Mouse (Mus musculus): ENCODE results near the gene Gm37240. TPM values are rescaled to one million over a fixed set of nuclear protein-coding genes. Genes with fewer than 3 reads are reported as not detected.

Gm37240 gene
- polyA plus RNA-seq, 1 experiment from 2014 or later: 11.4 TPM

GRCm38 (mm10) chr3:84860669-84861068, 1026.6 kb downstream of the Gm37240 start:
- Histone ChIP-seq H3K36me3 (ENCODE audit: control insufficient read depth, insufficient read depth, low read length) (no peaks in the 10 kb centered on the region), H3K27ac (ENCODE audit: low read length) (no peak overlapping the region), H3K4me2 (ENCODE audit: low read depth, low read length) (no peak overlapping the region), H3K9me3 (replicated peaks; ENCODE audit: control insufficient read depth, low read length) (no peaks in the 10 kb centered on the region), H3K9ac (ENCODE audit: low read length) (no peak overlapping the region), H3K4me3 (replicated peaks; ENCODE audit: low read length) (no peak overlapping the region), H3K27me3 (ENCODE audit: control insufficient read depth, insufficient read depth, low read length) (no peaks in the 10 kb centered on the region), H3K4me1 (ENCODE audit: control insufficient read depth, insufficient read depth, low read length) (0 out of 2 replicates have a peak, but pooled peaks cover 2% of the 10 kb centered on the region)
- 52% methylated on average over 1 of the region's 1 CpGs for WGBS
- ATAC-seq (ENCODE audit: insufficient read depth, low FRiP score): no peak

GRCm38 (mm10) chr3:84854440-84854839, 1032.9 kb downstream of the Gm37240 start:
- Histone ChIP-seq H3K27ac (ENCODE audit: low read length) (no peak overlapping the region), H3K4me2 (ENCODE audit: low read depth, low read length) (no peak overlapping the region), H3K9ac (ENCODE audit: low read length) (no peak overlapping the region), H3K9me3 (replicated peaks; ENCODE audit: control insufficient read depth, low read length) (no peaks in the 10 kb centered on the region), H3K4me1 (ENCODE audit: control insufficient read depth, insufficient read depth, low read length) (no peaks in the 10 kb centered on the region), H3K27me3 (ENCODE audit: control insufficient read depth, insufficient read depth, low read length) (no peaks in the 10 kb centered on the region), H3K36me3 (ENCODE audit: control insufficient read depth, insufficient read depth, low read length) (no peaks in the 10 kb centered on the region), H3K4me3 (replicated peaks; ENCODE audit: low read length) (no peak overlapping the region)
- 78% methylated on average over 1 of the region's 1 CpGs for WGBS
- ATAC-seq (ENCODE audit: insufficient read depth, low FRiP score): no peak

GRCm38 (mm10) chr3:84852877-84853276, 1034.4 kb downstream of the Gm37240 start:
- no peak overlapping the region for H3K4me2 ChIP-seq (ENCODE audit: low read depth, low read length)
- no peak overlapping the region for H3K4me3 ChIP-seq (replicated peaks; ENCODE audit: low read length)
- no peaks in the 10 kb centered on the region for H3K4me1 ChIP-seq (ENCODE audit: control insufficient read depth, insufficient read depth, low read length)
- no peak for ATAC-seq (ENCODE audit: insufficient read depth, low FRiP score)
- no peaks in the 10 kb centered on the region for H3K9me3 ChIP-seq (replicated peaks; ENCODE audit: control insufficient read depth, low read length)
- H3K27me3 ChIP-seq (ENCODE audit: control insufficient read depth, insufficient read depth, low read length): no peaks in the 10 kb centered on the region
- H3K36me3 ChIP-seq (ENCODE audit: control insufficient read depth, insufficient read depth, low read length): no peaks in the 10 kb centered on the region
- no peak overlapping the region for H3K27ac ChIP-seq (ENCODE audit: low read length)
- 71% methylated on average over 7 of the region's 7 CpGs for WGBS
- H3K9ac ChIP-seq (ENCODE audit: low read length): no peak overlapping the region

- 26% methylated on average over 1 of the region's 1 CpGs for WGBS
- no peak overlapping the region for H3K4me3 ChIP-seq (replicated peaks; ENCODE audit: low read length)
- ATAC-seq (ENCODE audit: insufficient read depth, low FRiP score): no peak
- no peaks in the 10 kb centered on the region for H3K4me1 ChIP-seq (ENCODE audit: control insufficient read depth, insufficient read depth, low read length)
- H3K9me3 ChIP-seq (replicated peaks; ENCODE audit: control insufficient read depth, low read length): no peaks in the 10 kb centered on the region
- H3K36me3 ChIP-seq (ENCODE audit: control insufficient read depth, insufficient read depth, low read length): no peaks in the 10 kb centered on the region
- H3K4me2 ChIP-seq (ENCODE audit: low read depth, low read length): no peak overlapping the region
- H3K27me3 ChIP-seq (ENCODE audit: control insufficient read depth, insufficient read depth, low read length): no peaks in the 10 kb centered on the region
- no peak overlapping the region for H3K9ac ChIP-seq (ENCODE audit: low read length)
- H3K27ac ChIP-seq (ENCODE audit: low read length): no peak overlapping the region
Measured at GRCm38 (mm10) chr3:84851801-84852200, 1035.5 kb downstream of the Gm37240 start.

- no peaks in the 10 kb centered on the region for H3K36me3 ChIP-seq (ENCODE audit: control insufficient read depth, insufficient read depth, low read length)
- H3K4me3 ChIP-seq (replicated peaks; ENCODE audit: low read length): no peak overlapping the region
- ATAC-seq (ENCODE audit: insufficient read depth, low FRiP score): no peak
- H3K27ac ChIP-seq (ENCODE audit: low read length): no peak overlapping the region
- H3K9me3 ChIP-seq (replicated peaks; ENCODE audit: control insufficient read depth, low read length): no peaks in the 10 kb centered on the region
- no peaks in the 10 kb centered on the region for H3K4me1 ChIP-seq (ENCODE audit: control insufficient read depth, insufficient read depth, low read length)
- no peak overlapping the region for H3K9ac ChIP-seq (ENCODE audit: low read length)
- H3K27me3 ChIP-seq (ENCODE audit: control insufficient read depth, insufficient read depth, low read length): no peaks in the 10 kb centered on the region
- whole genome bisulfite sequencing: 92% methylated on average over 1 of the region's 1 CpGs
- H3K4me2 ChIP-seq (ENCODE audit: low read depth, low read length): no peak overlapping the region
Measured at GRCm38 (mm10) chr3:84850418-84850817, 1036.9 kb downstream of the Gm37240 start.

- 73% methylated on average over 4 of the region's 4 CpGs for WGBS
- no peaks in the 10 kb centered on the region for H3K9me3 ChIP-seq (replicated peaks; ENCODE audit: control insufficient read depth, low read length)
Measured at GRCm38 (mm10) chr3:84848798-84849197, 1038.5 kb downstream of the Gm37240 start.

GRCm38 (mm10) chr3:84843594-84843993, 1043.7 kb downstream of the Gm37240 start:
- H3K4me3 ChIP-seq (replicated peaks; ENCODE audit: low read length): no peak overlapping the region
- H3K9ac ChIP-seq (ENCODE audit: low read length): no peak overlapping the region
- no peak overlapping the region for H3K27ac ChIP-seq (ENCODE audit: low read length)
- H3K4me1 ChIP-seq (ENCODE audit: control insufficient read depth, insufficient read depth, low read length): no peaks in the 10 kb centered on the region
- no peaks in the 10 kb centered on the region for H3K36me3 ChIP-seq (ENCODE audit: control insufficient read depth, insufficient read depth, low read length)
- no peak overlapping the region for H3K4me2 ChIP-seq (ENCODE audit: low read depth, low read length)
- no peaks in the 10 kb centered on the region for H3K27me3 ChIP-seq (ENCODE audit: control insufficient read depth, insufficient read depth, low read length)
- WGBS: 34% methylated on average over 1 of the region's 1 CpGs
- ATAC-seq (ENCODE audit: insufficient read depth, low FRiP score): no peak
- H3K9me3 ChIP-seq (replicated peaks; ENCODE audit: control insufficient read depth, low read length): no peaks in the 10 kb centered on the region

More at GRCm38 (mm10) chr3:84848798-84849197, 1038.5 kb downstream of the Gm37240 start:
- no peak for ATAC-seq (ENCODE audit: insufficient read depth, low FRiP score)
- H3K4me3 ChIP-seq (replicated peaks; ENCODE audit: low read length): no peak overlapping the region
- H3K4me1 ChIP-seq (ENCODE audit: control insufficient read depth, insufficient read depth, low read length): no peaks in the 10 kb centered on the region
- H3K9ac ChIP-seq (ENCODE audit: low read length): no peak overlapping the region
- no peak overlapping the region for H3K4me2 ChIP-seq (ENCODE audit: low read depth, low read length)
- H3K27me3 ChIP-seq (ENCODE audit: control insufficient read depth, insufficient read depth, low read length): no peaks in the 10 kb centered on the region
- no peaks in the 10 kb centered on the region for H3K36me3 ChIP-seq (ENCODE audit: control insufficient read depth, insufficient read depth, low read length)
- no peak overlapping the region for H3K27ac ChIP-seq (ENCODE audit: low read length)

- no peak overlapping the region for H3K27ac ChIP-seq (ENCODE audit: low read length)
- no peak for ATAC-seq (ENCODE audit: insufficient read depth, low FRiP score)
- no peak overlapping the region for H3K4me2 ChIP-seq (ENCODE audit: low read depth, low read length)
- H3K9ac ChIP-seq (ENCODE audit: low read length): no peak overlapping the region
- 80% methylated on average over 2 of the region's 2 CpGs for whole genome bisulfite sequencing
- no peaks in the 10 kb centered on the region for H3K36me3 ChIP-seq (ENCODE audit: control insufficient read depth, insufficient read depth, low read length)
- H3K4me1 ChIP-seq (ENCODE audit: control insufficient read depth, insufficient read depth, low read length): no peaks in the 10 kb centered on the region
- H3K27me3 ChIP-seq (ENCODE audit: control insufficient read depth, insufficient read depth, low read length): no peaks in the 10 kb centered on the region
- no peaks in the 10 kb centered on the region for H3K9me3 ChIP-seq (replicated peaks; ENCODE audit: control insufficient read depth, low read length)
- no peak overlapping the region for H3K4me3 ChIP-seq (replicated peaks; ENCODE audit: low read length)
Measured at GRCm38 (mm10) chr3:84842793-84843192, 1044.5 kb downstream of the Gm37240 start.

- WGBS: 87% methylated on average over 4 of the region's 4 CpGs
- no peak overlapping the region for H3K9ac ChIP-seq (ENCODE audit: low read length)
- H3K27me3 ChIP-seq (ENCODE audit: control insufficient read depth, insufficient read depth, low read length): no peaks in the 10 kb centered on the region
- H3K4me1 ChIP-seq (ENCODE audit: control insufficient read depth, insufficient read depth, low read length): no peaks in the 10 kb centered on the region
- H3K27ac ChIP-seq (ENCODE audit: low read length): no peak overlapping the region
- no peaks in the 10 kb centered on the region for H3K36me3 ChIP-seq (ENCODE audit: control insufficient read depth, insufficient read depth, low read length)
- H3K9me3 ChIP-seq (replicated peaks; ENCODE audit: control insufficient read depth, low read length): no peaks in the 10 kb centered on the region
- no peak overlapping the region for H3K4me2 ChIP-seq (ENCODE audit: low read depth, low read length)
- no peak overlapping the region for H3K4me3 ChIP-seq (replicated peaks; ENCODE audit: low read length)
- ATAC-seq (ENCODE audit: insufficient read depth, low FRiP score): no peak
Measured at GRCm38 (mm10) chr3:84841271-84841670, 1046.0 kb downstream of the Gm37240 start.

GRCm38 (mm10) chr3:84839499-84839898, 1047.8 kb downstream of the Gm37240 start:
- Histone ChIP-seq H3K9ac (ENCODE audit: low read length) (no peak overlapping the region), H3K9me3 (replicated peaks; ENCODE audit: control insufficient read depth, low read length) (no peaks in the 10 kb centered on the region), H3K4me3 (replicated peaks; ENCODE audit: low read length) (no peak overlapping the region), H3K4me1 (ENCODE audit: control insufficient read depth, insufficient read depth, low read length) (no peaks in the 10 kb centered on the region), H3K36me3 (ENCODE audit: control insufficient read depth, insufficient read depth, low read length) (no peaks in the 10 kb centered on the region), H3K27me3 (ENCODE audit: control insufficient read depth, insufficient read depth, low read length) (no peaks in the 10 kb centered on the region), H3K27ac (ENCODE audit: low read length) (no peak overlapping the region), H3K4me2 (ENCODE audit: low read depth, low read length) (no peak overlapping the region)
- no peak for ATAC-seq (ENCODE audit: insufficient read depth, low FRiP score)
- 69% methylated on average over 5 of the region's 5 CpGs for WGBS
